Mouse (Mus musculus) CH12.LX (cell line): ENCODE measurements around the gene Zmym2. TPM values are rescaled to one million over a fixed set of nuclear protein-coding genes. Genes with fewer than 3 reads are reported as not detected.
A peak's percentile ranks its signal among the peaks of the same experiment; 100 is the strongest.

ENCODE experiments used
- DNase-seq: peaks from one replicate; pipeline ENCODE4 v3.0.0-alpha.2; 2013; ENCODE audit errors: extremely low read depth
- H3K27ac ChIP-seq: 2 replicates; pipeline ENCODE4 v1.5.1; 2012; ENCODE audit warnings: low read depth, mild to moderate bottlenecking, control low read depth, moderate library complexity; ENCODE audit not compliant: insufficient read depth
- H3K27me3 ChIP-seq: replicated peaks from 2 replicates; pipeline ENCODE3; 2012; ENCODE audit warnings: inconsistent platforms
- H3K36me3 ChIP-seq, 2 experiments: replicated peaks in 1 of 2; 2 replicates each; pipeline versions ENCODE3 to v1.6.1; 2012; ENCODE audit warnings: inconsistent platforms in 1 of 2, low read length in 1 of 2, mild to moderate bottlenecking in 1 of 2, mixed read lengths in 1 of 2, moderate library complexity in 1 of 2; ENCODE audit not compliant: control insufficient read depth in 1 of 2, insufficient read depth in 1 of 2
- H3K4me1 ChIP-seq, 2 experiments: 2 replicates each; pipeline ENCODE4 v1.6.1; 2012; ENCODE audit warnings: inconsistent platforms in 1 of 2, moderate library complexity in 1 of 2; ENCODE audit not compliant: insufficient read depth in 2 of 2, control insufficient read depth in 1 of 2
- H3K4me2 ChIP-seq: 2 replicates; pipeline ENCODE4 v1.6.1; 2012; ENCODE audit warnings: low read depth, mild to moderate bottlenecking, control low read depth; ENCODE audit not compliant: poor library complexity, insufficient read depth, severe bottlenecking
- H3K4me3 ChIP-seq, 3 experiments: fragments of 150-350 bp in 1 of 3; sonication (generic) in 1 of 3; replicated peaks in 1 of 3; 2 replicates each; pipeline versions ENCODE3 to v1.5.1; 2011 to 2012; ENCODE audit warnings: low read depth in 2 of 3, low read length in 2 of 3, mild to moderate bottlenecking in 2 of 3, moderate library complexity in 2 of 3, control low read depth in 1 of 3, improper control_type of control experiment in 1 of 3, inconsistent platforms in 1 of 3, mixed read lengths in 1 of 3; ENCODE audit not compliant: poor library complexity in 1 of 3
- H3K79me2 ChIP-seq: replicated peaks from 2 replicates; pipeline ENCODE4 v1.6.1; 2012; ENCODE audit warnings: mild to moderate bottlenecking, moderate library complexity; ENCODE audit not compliant: control insufficient read depth, poor library complexity, insufficient read depth, severe bottlenecking; ENCODE audit errors: extremely low read depth
- H3K9ac ChIP-seq: 2 replicates; pipeline ENCODE4 v1.6.1; 2012; ENCODE audit warnings: low read depth, mild to moderate bottlenecking, control low read depth, moderate library complexity; ENCODE audit not compliant: insufficient read depth
- H3K9me3 ChIP-seq: replicated peaks from 2 replicates; pipeline ENCODE3; 2012; ENCODE audit warnings: low read length, inconsistent platforms, mixed read lengths
- BHLHE40 ChIP-seq: IDR thresholded peaks from 2 replicates; pipeline ENCODE4 v1.6.1; 2011; ENCODE audit warnings: mild to moderate bottlenecking, low read depth, low read length, improper control_type of control experiment
- CHD1 ChIP-seq: IDR thresholded peaks from 2 replicates; pipeline ENCODE4 v1.6.1; 2012; ENCODE audit warnings: low read depth, low read length, improper control_type of control experiment, inconsistent platforms
- CHD2 ChIP-seq: IDR thresholded peaks from 2 replicates; pipeline ENCODE4 v1.6.1; 2011; ENCODE audit warnings: low read length, improper control_type of control experiment
- CTCF ChIP-seq, 2 experiments: IDR thresholded peaks in 1 of 2; conservative IDR thresholded peaks in 1 of 2; 2 replicates each; pipeline ENCODE4 v1.5.1; 2011 to 2012; ENCODE audit warnings: low read depth in 2 of 2, low read length in 2 of 2, improper control_type of control experiment in 1 of 2, inconsistent platforms in 1 of 2, mild to moderate bottlenecking in 1 of 2, moderate library complexity in 1 of 2
- E2F4 ChIP-seq: IDR thresholded peaks from 2 replicates; pipeline ENCODE4 v1.6.1; 2011; ENCODE audit warnings: low read depth, low read length, improper control_type of control experiment; ENCODE audit not compliant: insufficient replicate concordance
- ELF1 ChIP-seq: IDR thresholded peaks from 2 replicates; pipeline ENCODE4 v1.6.1; 2014; ENCODE audit warnings: low read depth, mild to moderate bottlenecking, inconsistent platforms, low read length, improper control_type of control experiment
- EP300 ChIP-seq: IDR thresholded peaks from 2 replicates; pipeline ENCODE4 v1.6.1; 2011; ENCODE audit warnings: low read length, improper control_type of control experiment
- ETS1 ChIP-seq: conservative IDR thresholded peaks from 2 replicates; pipeline ENCODE4 v1.6.1; 2012; ENCODE audit warnings: low read depth, mild to moderate bottlenecking, inconsistent platforms, low read length, improper control_type of control experiment, moderate library complexity
- GABPA ChIP-seq: IDR thresholded peaks from 2 replicates; pipeline ENCODE4 v1.6.1; 2012; ENCODE audit warnings: low read depth, low read length, improper control_type of control experiment, inconsistent platforms; ENCODE audit not compliant: insufficient replicate concordance
- HCFC1 ChIP-seq: IDR thresholded peaks from 2 replicates; pipeline ENCODE4 v1.6.1; 2012; ENCODE audit warnings: low read depth, mild to moderate bottlenecking, inconsistent platforms, low read length, improper control_type of control experiment
- IRF4 ChIP-seq: IDR thresholded peaks from 2 replicates; pipeline ENCODE4 v1.6.1; 2014; ENCODE audit warnings: low read depth, mild to moderate bottlenecking, inconsistent platforms, low read length, improper control_type of control experiment
- JUN ChIP-seq: IDR thresholded peaks from 2 replicates; pipeline ENCODE4 v1.6.1; 2011; ENCODE audit warnings: low read depth, mild to moderate bottlenecking, low read length, improper control_type of control experiment, moderate library complexity; ENCODE audit not compliant: insufficient read depth
- JUND ChIP-seq: conservative IDR thresholded peaks from 2 replicates; pipeline ENCODE4 v1.6.1; 2011; ENCODE audit warnings: low read depth, low read length, improper control_type of control experiment
- KAT2A ChIP-seq: IDR thresholded peaks from 2 replicates; pipeline ENCODE4 v1.6.1; 2012; ENCODE audit warnings: low read length, improper control_type of control experiment, inconsistent platforms; ENCODE audit not compliant: insufficient replicate concordance
- MAFK ChIP-seq: IDR thresholded peaks from 2 replicates; pipeline ENCODE4 v1.6.1; 2011; ENCODE audit warnings: low read length, improper control_type of control experiment; ENCODE audit not compliant: insufficient replicate concordance
- MAX ChIP-seq: IDR thresholded peaks from 2 replicates; pipeline ENCODE4 v1.6.1; 2011; ENCODE audit warnings: low read length, improper control_type of control experiment
- MAZ ChIP-seq: IDR thresholded peaks from 2 replicates; pipeline ENCODE4 v1.6.1; 2012; ENCODE audit warnings: low read depth, mild to moderate bottlenecking, inconsistent platforms, low read length, improper control_type of control experiment, moderate library complexity
- MEF2A ChIP-seq: IDR thresholded peaks from 2 replicates; pipeline ENCODE4 v1.6.1; 2014; ENCODE audit warnings: low read depth, mild to moderate bottlenecking, inconsistent platforms, low read length, improper control_type of control experiment, borderline replicate concordance
- MXI1 ChIP-seq: IDR thresholded peaks from 2 replicates; pipeline ENCODE4 v1.6.1; 2011; ENCODE audit warnings: mild to moderate bottlenecking, low read depth, low read length, improper control_type of control experiment
- MYC ChIP-seq: IDR thresholded peaks from 2 replicates; pipeline ENCODE4 v1.6.1; 2011; ENCODE audit warnings: low read depth, mild to moderate bottlenecking, improper control_type of control experiment, low read length
- NELFE ChIP-seq: IDR thresholded peaks from 2 replicates; pipeline ENCODE4 v1.6.1; 2011; ENCODE audit warnings: low read depth, low read length, improper control_type of control experiment
- NRF1 ChIP-seq: IDR thresholded peaks from 2 replicates; pipeline ENCODE4 v1.6.1; 2014; ENCODE audit warnings: low read depth, mild to moderate bottlenecking, inconsistent platforms, low read length, improper control_type of control experiment, moderate library complexity
- PAX5 ChIP-seq: IDR thresholded peaks from 2 replicates; pipeline ENCODE4 v1.6.1; 2012; ENCODE audit warnings: low read length, inconsistent platforms, mixed read lengths
- POLR2A ChIP-seq: IDR thresholded peaks from 2 replicates; pipeline ENCODE4 v1.6.1; 2011; ENCODE audit warnings: low read depth, mild to moderate bottlenecking, improper control_type of control experiment, low read length
- POLR2AphosphoS2 ChIP-seq: IDR thresholded peaks from 2 replicates; pipeline ENCODE4 v1.6.1; 2011; ENCODE audit warnings: low read depth, low read length, improper control_type of control experiment
- RAD21 ChIP-seq: IDR thresholded peaks from 2 replicates; pipeline ENCODE4 v1.6.1; 2011; ENCODE audit warnings: low read depth, mild to moderate bottlenecking, low read length, improper control_type of control experiment, moderate library complexity
- RCOR1 ChIP-seq: conservative IDR thresholded peaks from 2 replicates; pipeline ENCODE4 v1.6.1; 2012; ENCODE audit warnings: low read depth, mild to moderate bottlenecking, inconsistent platforms, low read length, improper control_type of control experiment
- SIN3A ChIP-seq: IDR thresholded peaks from 2 replicates; pipeline ENCODE4 v1.6.1; 2012; ENCODE audit warnings: low read length, improper control_type of control experiment, inconsistent platforms
- SMC3 ChIP-seq: IDR thresholded peaks from 2 replicates; pipeline ENCODE4 v1.6.1; 2011; ENCODE audit warnings: low read depth, low read length, improper control_type of control experiment
- TBP ChIP-seq: conservative IDR thresholded peaks from 2 replicates; pipeline ENCODE4 v1.6.1; 2011; ENCODE audit warnings: low read depth, low read length, improper control_type of control experiment
- TCF12 ChIP-seq: IDR thresholded peaks from 2 replicates; pipeline ENCODE4 v1.6.1; 2014; ENCODE audit warnings: low read depth, mild to moderate bottlenecking, inconsistent platforms, low read length, improper control_type of control experiment
- UBTF ChIP-seq: IDR thresholded peaks from 2 replicates; pipeline ENCODE4 v1.6.1; 2012; ENCODE audit warnings: low read depth, mild to moderate bottlenecking, inconsistent platforms, low read length, improper control_type of control experiment, moderate library complexity
- USF1 ChIP-seq: IDR thresholded peaks from 2 replicates; pipeline ENCODE4 v1.6.1; 2014; ENCODE audit warnings: low read depth, mild to moderate bottlenecking, inconsistent platforms, low read length, improper control_type of control experiment
- USF2 ChIP-seq: conservative IDR thresholded peaks from 2 replicates; pipeline ENCODE4 v1.6.1; 2011; ENCODE audit warnings: low read depth, low read length, improper control_type of control experiment
- ZC3H11A ChIP-seq: IDR thresholded peaks from 2 replicates; pipeline ENCODE4 v1.6.1; 2012; ENCODE audit warnings: low read depth, mild to moderate bottlenecking, inconsistent platforms, low read length, improper control_type of control experiment
- ZKSCAN1 ChIP-seq: IDR thresholded peaks from 2 replicates; pipeline ENCODE4 v1.6.1; 2012; ENCODE audit warnings: low read depth, inconsistent platforms, low read length, improper control_type of control experiment, borderline replicate concordance
- ZMIZ1 ChIP-seq: IDR thresholded peaks from 2 replicates; pipeline ENCODE4 v1.6.1; 2012; ENCODE audit warnings: low read depth, mild to moderate bottlenecking, inconsistent platforms, low read length, improper control_type of control experiment
- ZNF384 ChIP-seq: IDR thresholded peaks from 2 replicates; pipeline ENCODE4 v1.6.1; 2012; ENCODE audit warnings: low read depth, low read length, improper control_type of control experiment, inconsistent platforms
- dilution Hi-C: fragments of 300-500 bp; cut with MboI; formaldehyde crosslinking; loops from 2 replicates; pipeline ENCODE4 v1.14.3; 2020; ENCODE audit warnings: low sequenced_read_pairs; ENCODE audit not compliant: extremely low pct_unique_long_range_greater_than_20kb, extremely low pct_ligation_motif_present
- in situ Hi-C: fragments of 300-500 bp; cut with MboI; formaldehyde crosslinking; loops from 3 replicates; pipeline ENCODE4 v1.14.3; 2019; ENCODE audit warnings: low sequenced_read_pairs, low pct_ligation_motif_present, low pct_unique_long_range_greater_than_20kb, mixed read lengths
- polyA plus RNA-seq: library from polyadenylated mRNA; unstranded; fragments of >175 nt; gene quantifications from 2 replicates; pipeline ENCODE4 v1.2.1, GENCODE M21; 2012; ENCODE audit warnings: low read depth; ENCODE audit not compliant: insufficient read length
- total RNA-seq, 2 experiments: library from RNA; depleted of rRNA; stranded (reverse); fragments of 300-350 nt in 1 of 2; fragments of >200 nt in 1 of 2; gene quantifications; 2 replicates each; pipeline ENCODE4 v1.2.3; 2012 to 2014

The Zmym2 gene
- total and polyA plus RNA-seq, 3 experiments, result 15.1 to 40.5 (median 21.1) TPM

DNA sequence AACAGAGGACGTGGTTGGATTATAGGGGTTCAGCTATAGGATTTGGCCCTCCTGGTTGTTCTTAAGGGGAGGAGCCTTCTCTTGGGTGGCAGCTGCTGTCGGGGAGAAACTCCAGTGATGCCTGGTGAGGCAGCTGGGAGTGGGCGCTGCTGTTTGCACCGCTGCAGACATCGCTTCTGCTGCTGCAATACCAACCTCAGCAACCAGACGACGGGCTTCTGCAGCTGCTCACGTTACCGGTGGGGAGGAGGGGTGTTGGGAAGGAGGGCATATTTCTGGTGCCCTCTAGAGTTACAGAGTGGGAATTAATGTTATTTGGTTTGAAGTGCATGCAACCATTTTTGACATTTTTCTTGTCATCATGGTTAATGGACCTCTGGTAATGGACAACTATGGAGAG lies 1.4 kb downstream of the Zmym2 start:
- in situ Hi-C loops (no loop called here), dilution Hi-C loops (no loop called here)
- Histone ChIP-seq H3K27me3 (no peaks in the 10 kb centered on the region), H3K27ac (0 out of 2 replicates have a peak overlapping the region, but pooled peaks have one; percentile 9), H3K9me3 (no peaks in the 10 kb centered on the region), H3K79me2 (peaks cover 38% of the 10 kb centered on the region), H3K4me2 (peak overlapping the region; percentile 83), H3K4me3 (peak overlapping the region; percentile 86 to 100 (median 93)), H3K9ac (peak overlapping the region; percentile 97), H3K36me3 (peaks cover 2 to 30% of the 10 kb centered on the region in 2 experiments), H3K4me1 (peaks cover 3 to 22% of the 10 kb centered on the region in 2 experiments; a peak in 2 of 4 replicates)
- TF ChIP-seq NRF1 (peak; percentile 22; the same call in 1 of the 2 replicates), MXI1 (peak; percentile 70; the same call in 1 of the 2 replicates), CTCF (conservative IDR thresholded peaks at IDR 0.05 in 1 of 2, IDR thresholded peaks at IDR 0.05 in 1 of 2; ENCODE audit: low read depth in 2 of 2, low read length in 2 of 2) (peak; percentile 38 to 87; a peak in 3 of 4 replicates), E2F4 (no peak), USF2 (no peak), UBTF (no peak), BHLHE40 (peak; percentile 96), TBP (no peak), SIN3A (peak; percentile 68; the same call in 1 of the 2 replicates), NELFE (no peak), PAX5 (no peak), RCOR1 (0 out of 2 replicates have a peak, but pooled peaks have one; percentile 38), EP300 (no peak), ELF1 (peak; percentile 31; the same call in 1 of the 2 replicates), ZC3H11A (no peak), MAZ (peak; percentile 93), HCFC1 (peak; percentile 34; the same call in 1 of the 2 replicates), MYC (peak; percentile 67; the same call in 1 of the 2 replicates), IRF4 (0 out of 2 replicates have a peak, but pooled peaks have one; percentile 45), ZNF384 (no peak; the same call in 1 of the 2 replicates), MAX (peak; percentile 43; the same call in 1 of the 2 replicates), RAD21 (peak; percentile 42), ZMIZ1 (no peak), JUN (no peak), USF1 (no peak), TCF12 (peak; percentile 48; the same call in 1 of the 2 replicates), MAFK (no peak), SMC3 (peak; percentile 38), GABPA (no peak), KAT2A (no peak), ETS1 (peak; percentile 43), JUND (no peak), POLR2A (0 out of 2 replicates have a peak, but pooled peaks have one; percentile 26), CHD1 (no peak), CHD2 (peak; percentile 68), ZKSCAN1 (no peak), MEF2A (peak; percentile 48; the same call in 1 of the 2 replicates), POLR2AphosphoS2 (no peak)
- peak; percentile 90 for DNase-seq
